Mouse (Mus musculus): ENCODE results near the gene Acox2. TPM values are rescaled to one million over a fixed set of nuclear protein-coding genes. Genes with fewer than 3 reads are reported as not detected.

Acox2 gene
- polyA plus RNA-seq, 1 experiment from 2014 or later: 1.1 TPM

DNA sequence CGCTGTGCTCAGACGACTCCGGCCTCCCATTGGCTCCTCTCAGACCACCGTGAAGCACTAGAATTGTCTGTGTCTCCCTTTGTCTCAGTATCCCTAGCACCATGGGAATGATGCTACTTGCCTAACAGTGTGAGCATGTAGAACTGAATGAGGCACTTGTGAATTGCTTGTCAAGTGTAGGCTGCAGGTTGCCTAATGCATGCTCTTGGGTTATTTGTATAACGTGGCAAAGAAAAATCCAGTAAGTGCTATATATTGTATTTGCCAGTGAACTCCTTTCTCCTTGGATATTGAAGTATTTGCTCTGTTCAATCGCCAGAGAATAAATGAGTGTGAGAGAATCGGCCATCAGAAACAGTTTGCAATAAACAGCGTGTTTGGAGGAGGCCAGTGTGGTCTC, 12.3 kb downstream of the Acox2 start:
- Histone ChIP-seq H3K4me3 (replicated peaks) (no peak overlapping the region), H3K36me3 (no peaks in the 10 kb centered on the region), H3K4me2 (no peak overlapping the region), H3K27ac (no peak overlapping the region), H3K9me3 (replicated peaks) (no peaks in the 10 kb centered on the region), H3K9ac (no peak overlapping the region), H3K27me3 (no peaks in the 10 kb centered on the region), H3K4me1 (no peaks in the 10 kb centered on the region)
- WGBS: 87% methylated on average over 8 of the region's 8 CpGs
- no peak for ATAC-seq (replicated peaks; ENCODE audit: low FRiP score)

DNA sequence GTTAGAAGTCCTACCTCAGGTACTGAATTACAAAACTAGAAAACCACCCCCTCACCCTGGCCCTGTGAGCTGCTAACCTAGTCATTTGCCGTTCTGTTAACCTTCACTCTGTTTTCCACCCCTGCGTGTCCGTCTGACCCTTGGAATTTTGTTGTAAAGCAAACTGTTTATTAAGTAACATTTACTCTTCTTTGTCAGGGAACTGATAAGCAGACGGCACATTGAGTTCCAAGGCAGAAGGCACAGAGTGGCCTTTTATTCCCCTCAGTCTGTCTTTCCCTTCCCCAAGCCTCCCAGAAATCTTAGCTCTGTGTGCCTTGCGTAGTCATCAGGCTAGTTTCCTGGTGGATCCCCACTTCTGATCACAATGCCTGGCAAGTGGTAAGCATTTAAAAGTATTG, 14.9 kb downstream of the Acox2 start:
- Histone ChIP-seq H3K27me3 (no peaks in the 10 kb centered on the region), H3K4me2 (no peak overlapping the region), H3K36me3 (no peaks in the 10 kb centered on the region), H3K4me1 (no peaks in the 10 kb centered on the region), H3K9me3 (replicated peaks) (no peaks in the 10 kb centered on the region), H3K4me3 (replicated peaks) (no peak overlapping the region), H3K27ac (no peak overlapping the region), H3K9ac (no peak overlapping the region)
- ATAC-seq (replicated peaks; ENCODE audit: low FRiP score): no peak
- 75% methylated on average over 5 of the region's 5 CpGs for WGBS

GRCm38 (mm10) chr14:8243136-8243888, 15.8 kb downstream of the Acox2 start:
- no peak for ATAC-seq (replicated peaks; ENCODE audit: low FRiP score)
- H3K36me3 ChIP-seq: no peaks in the 10 kb centered on the region
- H3K9me3 ChIP-seq (replicated peaks): no peaks in the 10 kb centered on the region
- WGBS: 79% methylated on average over 8 of the region's 8 CpGs
- H3K4me1 ChIP-seq: no peaks in the 10 kb centered on the region
- H3K4me3 ChIP-seq (replicated peaks): no peak overlapping the region
- no peaks in the 10 kb centered on the region for H3K27me3 ChIP-seq
- H3K27ac ChIP-seq: no peak overlapping the region
- no peak overlapping the region for H3K9ac ChIP-seq
- no peak overlapping the region for H3K4me2 ChIP-seq

DNA sequence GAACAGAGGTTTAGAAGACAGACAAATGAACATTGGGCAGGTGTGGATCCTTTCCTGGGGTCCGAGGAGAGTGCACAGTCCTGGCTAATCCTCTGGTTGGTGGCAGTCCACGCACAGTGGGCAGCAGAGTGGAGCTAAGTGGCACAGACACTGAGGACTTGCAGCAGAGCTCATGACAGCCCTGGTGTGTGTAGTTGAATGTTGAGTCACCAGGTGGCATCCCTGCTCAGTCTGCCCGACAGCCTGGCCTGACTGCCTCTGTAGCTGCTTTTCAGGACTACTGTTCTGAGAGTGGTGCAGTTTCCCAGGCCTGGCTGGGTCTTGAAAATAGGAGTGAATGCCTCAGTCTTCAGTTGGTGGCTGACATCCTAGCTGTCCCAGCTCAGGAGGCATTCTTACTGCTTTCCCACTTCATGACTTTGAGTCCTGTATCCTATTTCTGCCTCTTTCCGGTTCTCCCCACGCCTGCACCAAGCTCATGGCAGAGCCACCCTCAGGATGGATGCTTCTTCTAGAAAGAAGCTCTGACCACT, 16.7 kb downstream of the Acox2 start:
- Histone ChIP-seq H3K27ac (no peak overlapping the region), H3K9me3 (replicated peaks) (no peaks in the 10 kb centered on the region), H3K9ac (no peak overlapping the region), H3K36me3 (no peaks in the 10 kb centered on the region), H3K27me3 (no peaks in the 10 kb centered on the region), H3K4me3 (replicated peaks) (no peak overlapping the region), H3K4me2 (no peak overlapping the region), H3K4me1 (no peaks in the 10 kb centered on the region)
- ATAC-seq (replicated peaks; ENCODE audit: low FRiP score): peak; percentile 78
- WGBS: 61% methylated on average over 5 of the region's 5 CpGs

DNA sequence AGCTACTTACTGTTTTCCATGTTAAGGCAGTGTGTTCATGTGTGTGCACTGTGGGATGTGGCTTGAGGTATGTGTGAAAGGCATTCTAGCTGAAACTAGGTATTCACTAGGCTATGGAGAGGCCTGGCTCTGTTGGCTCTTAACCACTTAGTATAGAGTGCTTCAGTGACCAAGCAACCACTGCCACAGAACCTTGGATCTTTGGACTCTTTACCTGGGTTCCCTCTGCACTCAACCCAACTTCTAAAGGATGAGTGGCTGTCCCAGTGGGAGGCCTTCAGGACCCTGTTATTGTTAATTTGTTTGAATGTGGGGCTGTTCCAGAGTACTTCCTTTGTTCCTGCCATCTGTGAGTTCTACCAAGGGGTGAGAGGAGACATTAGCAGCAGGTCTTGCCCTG, 17.3 kb downstream of the Acox2 start:
- Histone ChIP-seq H3K36me3 (no peaks in the 10 kb centered on the region), H3K27ac (no peak overlapping the region), H3K27me3 (no peaks in the 10 kb centered on the region), H3K4me1 (no peaks in the 10 kb centered on the region), H3K9me3 (replicated peaks) (no peaks in the 10 kb centered on the region), H3K4me3 (replicated peaks) (no peak overlapping the region), H3K4me2 (no peak overlapping the region), H3K9ac (no peak overlapping the region)
- ATAC-seq (replicated peaks; ENCODE audit: low FRiP score): no peak

GRCm38 (mm10) chr14:8233252-8233651, 25.9 kb downstream of the Acox2 start:
- H3K9ac ChIP-seq: no peak overlapping the region
- H3K4me3 ChIP-seq (replicated peaks): no peak overlapping the region
- no peak overlapping the region for H3K27ac ChIP-seq
- no peaks in the 10 kb centered on the region for H3K4me1 ChIP-seq
- H3K36me3 ChIP-seq: no peaks in the 10 kb centered on the region
- no peak for ATAC-seq (replicated peaks; ENCODE audit: low FRiP score)
- no peak overlapping the region for H3K4me2 ChIP-seq
- H3K27me3 ChIP-seq: no peaks in the 10 kb centered on the region
- H3K9me3 ChIP-seq (replicated peaks): no peaks in the 10 kb centered on the region
- 64% methylated on average over 1 of the region's 1 CpGs for WGBS

DNA sequence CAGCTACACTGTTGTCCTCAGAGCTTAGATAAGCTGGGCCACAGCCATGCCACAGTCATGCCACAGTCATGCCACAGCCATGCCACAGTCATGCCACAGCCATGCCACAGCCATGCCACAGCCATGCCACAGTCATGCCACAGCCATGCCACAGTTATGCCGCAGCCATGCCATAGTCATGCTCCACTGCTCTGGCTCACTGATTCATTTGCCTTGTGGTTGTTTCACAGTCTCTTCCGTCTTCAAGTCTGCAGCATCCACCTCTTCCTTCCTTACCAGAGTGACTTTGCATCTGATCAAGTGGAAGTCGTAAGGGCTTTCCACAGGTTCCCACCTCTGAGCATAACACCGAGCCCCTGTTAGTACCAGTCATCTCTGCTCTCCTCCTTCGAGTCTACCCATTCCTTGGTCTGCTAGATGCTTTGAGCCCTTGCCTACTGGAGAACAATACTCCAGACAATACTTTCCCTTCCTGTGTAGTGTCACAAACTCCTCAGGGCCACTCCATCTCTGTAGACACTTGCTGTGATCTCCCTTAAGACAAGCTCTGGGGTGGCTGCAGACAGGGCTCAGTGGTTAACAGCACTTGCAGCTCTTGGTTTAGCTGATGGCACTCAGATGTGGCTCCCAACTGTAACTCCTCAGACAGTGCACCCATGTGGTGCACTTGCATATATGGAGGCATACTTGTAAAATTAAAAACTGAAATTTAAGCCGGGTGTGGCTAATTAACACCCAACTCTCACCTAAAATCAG, 26.8 kb downstream of the Acox2 start:
- 89% methylated on average over 6 of the region's 6 CpGs for WGBS
- no peak for ATAC-seq (replicated peaks; ENCODE audit: low FRiP score)
- Histone ChIP-seq H3K27ac (no peak overlapping the region), H3K4me3 (replicated peaks) (no peak overlapping the region), H3K4me1 (no peaks in the 10 kb centered on the region), H3K9me3 (replicated peaks) (no peaks in the 10 kb centered on the region), H3K27me3 (no peaks in the 10 kb centered on the region), H3K36me3 (no peaks in the 10 kb centered on the region), H3K9ac (no peak overlapping the region), H3K4me2 (no peak overlapping the region)

DNA sequence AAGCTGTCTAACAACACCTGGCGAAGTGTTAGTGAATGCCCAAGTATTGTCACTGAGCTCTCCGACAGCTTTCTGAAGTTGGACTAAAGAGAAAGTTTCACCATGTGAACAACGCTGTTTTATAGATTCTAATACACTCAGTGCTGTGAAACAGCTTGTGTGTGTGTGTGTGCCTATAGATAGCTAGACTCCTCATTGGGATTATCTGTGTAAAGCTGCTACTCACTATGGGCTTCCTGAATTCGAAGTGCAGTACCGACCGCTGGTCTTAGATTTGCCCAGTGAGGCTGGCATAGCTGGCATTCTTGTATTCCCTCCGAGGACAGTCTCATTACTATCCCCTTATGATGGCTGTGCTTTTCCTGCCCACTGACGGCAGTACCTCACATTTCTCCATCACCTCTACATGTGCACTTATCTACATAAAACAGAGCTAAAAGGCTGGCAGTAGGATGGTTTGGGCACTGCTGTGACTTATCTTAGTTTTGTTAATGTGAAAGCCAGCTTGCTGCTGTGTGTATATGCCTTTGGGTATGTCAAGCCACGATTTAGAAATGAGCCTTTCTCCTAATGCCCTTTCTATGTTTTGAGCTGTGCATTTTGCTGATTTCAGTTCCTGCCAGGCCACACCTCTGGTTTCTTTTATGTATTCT, 29.7 kb downstream of the Acox2 start:
- WGBS: 87% methylated on average over 9 of the region's 9 CpGs
- Histone ChIP-seq H3K27me3 (no peaks in the 10 kb centered on the region), H3K4me3 (replicated peaks) (no peak overlapping the region), H3K4me2 (no peak overlapping the region), H3K27ac (no peak overlapping the region), H3K9ac (no peak overlapping the region), H3K36me3 (no peaks in the 10 kb centered on the region), H3K9me3 (replicated peaks) (no peaks in the 10 kb centered on the region), H3K4me1 (no peaks in the 10 kb centered on the region)
- ATAC-seq (replicated peaks; ENCODE audit: low FRiP score): no peak

- no peak for ATAC-seq (replicated peaks; ENCODE audit: low FRiP score)
- Histone ChIP-seq H3K9ac (no peak overlapping the region), H3K27ac (no peak overlapping the region), H3K4me1 (peaks cover 3% of the 10 kb centered on the region; the same call in 1 of the 2 replicates), H3K36me3 (peaks cover 28% of the 10 kb centered on the region), H3K27me3 (no peaks in the 10 kb centered on the region), H3K4me3 (replicated peaks) (no peak overlapping the region), H3K9me3 (replicated peaks) (no peaks in the 10 kb centered on the region), H3K4me2 (no peak overlapping the region)
- 82% methylated on average over 2 of the region's 2 CpGs for WGBS
These were observed 34.3 kb downstream of the Acox2 start for GRCm38 (mm10) chr14:8224805-8225204.

DNA sequence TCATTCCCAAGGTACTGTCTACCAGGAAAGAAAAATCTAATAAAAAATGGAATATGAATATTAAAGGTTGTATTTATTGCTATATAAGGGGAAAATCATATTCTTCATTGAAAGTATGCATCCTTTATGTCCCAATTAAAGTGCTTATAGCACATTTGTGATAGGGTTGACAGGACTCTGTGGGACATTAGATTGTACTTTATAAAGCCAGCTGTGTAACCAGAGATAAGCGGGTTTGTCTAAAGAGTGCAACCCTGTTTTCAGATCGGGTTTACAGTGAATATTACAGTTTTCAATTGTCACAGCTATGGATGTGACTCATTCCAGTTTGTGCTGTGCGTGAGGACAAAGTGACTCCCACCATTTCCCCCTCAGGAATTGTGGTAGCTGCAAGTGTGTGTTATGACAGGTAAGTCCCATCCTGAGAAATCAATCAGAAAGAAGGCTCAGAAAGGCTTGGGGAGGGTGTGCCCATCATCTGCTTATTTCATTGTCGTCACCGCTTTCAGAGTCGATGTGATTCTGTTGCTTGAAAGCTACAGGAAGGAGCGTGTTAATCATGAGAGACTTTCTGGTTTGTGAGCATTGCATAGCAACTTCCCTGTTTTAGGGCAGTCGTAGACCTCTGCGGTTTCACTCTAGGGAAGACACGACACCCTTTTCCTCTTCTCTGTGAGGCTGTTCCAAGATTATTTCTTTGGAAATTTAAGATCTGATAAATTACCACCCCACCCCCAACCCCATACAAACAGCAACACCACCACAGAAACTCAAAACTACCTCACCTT, 35.5 kb downstream of the Acox2 start:
- H3K4me2 ChIP-seq: no peak overlapping the region
- no peaks in the 10 kb centered on the region for H3K9me3 ChIP-seq (replicated peaks)
- H3K4me3 ChIP-seq (replicated peaks): no peak overlapping the region
- H3K36me3 ChIP-seq: peaks cover 28% of the 10 kb centered on the region
- H3K27ac ChIP-seq: no peak overlapping the region
- ATAC-seq (replicated peaks; ENCODE audit: low FRiP score): no peak
- 89% methylated on average over 10 of the region's 10 CpGs for WGBS
- H3K9ac ChIP-seq: no peak overlapping the region
- peaks cover 10% of the 10 kb centered on the region for H3K4me1 ChIP-seq
- H3K27me3 ChIP-seq: no peaks in the 10 kb centered on the region

GRCm38 (mm10) chr14:8222561-8222960, 36.6 kb downstream of the Acox2 start:
- no peak for ATAC-seq (replicated peaks; ENCODE audit: low FRiP score)
- H3K9ac ChIP-seq: no peak overlapping the region
- H3K4me3 ChIP-seq (replicated peaks): no peak overlapping the region
- WGBS: 97% methylated on average over 16 of the region's 16 CpGs
- H3K27me3 ChIP-seq: no peaks in the 10 kb centered on the region
- no peak overlapping the region for H3K4me2 ChIP-seq
- no peaks in the 10 kb centered on the region for H3K9me3 ChIP-seq (replicated peaks)
- no peak overlapping the region for H3K27ac ChIP-seq
- H3K4me1 ChIP-seq: peaks cover 18% of the 10 kb centered on the region
- peaks cover 28% of the 10 kb centered on the region for H3K36me3 ChIP-seq

Data from kidney, embryonic 15.5 days (tissue).